Mouse (Mus musculus) layer of hippocampus, adult 9-10 months (tissue): ENCODE measurements around the gene Slc26a9.
A peak's percentile ranks its signal among the peaks of the same experiment; 100 is the strongest.

Source experiments
- DNase-seq: peaks from one replicate; pipeline ENCODE4 v3.0.0; 2022; ENCODE audit warnings: low spot score

Gene Slc26a9

DNA sequence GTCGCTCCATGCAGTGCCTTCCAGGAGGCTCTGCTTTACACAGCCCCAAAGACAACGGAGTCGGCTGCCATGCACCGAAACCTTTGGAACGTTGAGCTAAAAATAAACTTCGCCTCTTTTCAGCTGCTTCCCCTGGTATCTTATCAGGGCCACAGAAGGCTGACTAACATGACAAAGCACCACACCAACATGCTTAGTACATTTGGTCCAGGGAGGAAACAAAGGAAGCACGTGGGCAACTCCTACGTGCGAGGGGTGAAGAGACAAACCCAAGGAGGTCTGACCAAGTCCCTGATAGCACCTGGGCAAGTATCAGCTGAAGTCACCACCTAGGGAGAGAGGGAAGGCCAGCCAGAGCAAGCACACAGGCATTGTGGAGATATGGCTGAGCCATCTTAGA is 7.3 kb upstream of the Slc26a9 start:
- no peak for DNase-seq

DNA sequence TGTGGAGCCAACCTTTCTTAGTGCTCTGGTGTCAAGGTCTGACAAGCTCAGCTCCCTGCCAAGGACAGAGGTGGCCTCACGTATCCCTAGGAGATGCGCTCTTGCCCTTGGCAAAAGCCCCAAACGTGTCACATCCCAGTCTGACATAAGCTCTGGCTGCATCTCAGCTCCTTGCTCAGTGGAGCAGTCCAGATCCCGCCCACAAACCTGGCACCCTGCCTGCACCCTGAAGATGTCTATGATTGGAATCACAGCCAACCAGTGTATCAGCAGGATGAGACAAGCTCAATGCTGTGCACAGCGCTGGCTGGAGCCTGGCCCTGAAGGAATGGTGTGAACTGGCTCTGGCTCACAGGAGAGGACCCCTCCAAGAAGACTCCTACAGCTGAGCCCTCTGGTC is 6.6 kb upstream of the Slc26a9 start:
- DNase-seq: peak; percentile 69

DNA sequence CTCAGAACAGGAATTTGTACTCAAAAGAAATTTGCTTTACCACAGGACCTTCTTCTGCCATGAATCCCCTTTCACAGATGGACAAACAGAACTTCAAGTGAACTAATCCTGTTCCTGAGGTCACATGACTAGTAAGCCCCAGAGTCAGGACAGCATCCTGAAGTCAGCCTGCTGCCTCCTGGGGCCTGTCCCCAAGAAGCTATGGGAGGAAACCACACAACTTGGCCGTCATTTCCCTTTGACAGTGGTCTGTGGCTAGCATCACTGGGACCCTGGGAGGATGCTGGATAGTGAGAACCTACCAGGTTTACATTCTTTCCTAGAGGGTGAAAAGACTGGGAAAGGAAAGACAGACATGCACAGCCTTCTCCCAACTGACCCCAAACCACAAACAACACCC is 5.1 kb upstream of the Slc26a9 start:
- DNase-seq: no peak

DNA sequence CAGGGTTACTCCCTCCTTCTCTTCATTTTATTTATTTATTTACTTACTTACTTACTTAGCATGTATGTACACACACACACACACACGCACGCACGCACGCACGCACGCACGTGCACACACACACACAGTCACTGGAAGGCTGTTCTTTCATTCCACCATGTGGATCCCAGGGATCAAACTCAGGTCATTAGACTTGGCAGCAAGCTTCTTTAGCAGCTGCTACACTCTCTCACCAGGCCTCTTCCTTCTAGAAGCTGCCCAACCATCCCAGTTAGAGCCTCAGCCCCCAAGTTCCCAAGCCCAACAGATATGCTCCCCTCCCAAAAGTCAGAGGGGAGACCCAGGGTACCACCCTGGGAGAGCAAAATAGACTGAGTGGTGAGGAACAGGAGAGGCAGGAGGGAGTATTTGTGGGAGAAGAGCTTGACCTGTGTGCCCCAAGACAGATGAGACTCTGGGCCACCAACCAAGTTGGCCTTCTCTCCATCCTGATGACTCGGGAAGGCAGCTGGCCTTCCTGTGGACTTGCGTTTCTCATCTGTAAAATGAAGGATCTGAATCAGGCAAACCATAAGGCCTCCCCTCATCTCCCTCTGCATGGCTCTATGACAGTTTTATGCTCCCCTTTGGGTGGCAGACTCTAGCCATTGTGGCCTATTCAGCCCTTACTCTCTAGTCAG is 4.2 kb upstream of the Slc26a9 start:
- DNase-seq: no peak

GRCm38 (mm10) chr1:131745391-131745790 is 1.6 kb downstream of the Slc26a9 start:
- no peak for DNase-seq

GRCm38 (mm10) chr1:131747761-131748160 is 3.9 kb downstream of the Slc26a9 start:
- no peak for DNase-seq

DNA sequence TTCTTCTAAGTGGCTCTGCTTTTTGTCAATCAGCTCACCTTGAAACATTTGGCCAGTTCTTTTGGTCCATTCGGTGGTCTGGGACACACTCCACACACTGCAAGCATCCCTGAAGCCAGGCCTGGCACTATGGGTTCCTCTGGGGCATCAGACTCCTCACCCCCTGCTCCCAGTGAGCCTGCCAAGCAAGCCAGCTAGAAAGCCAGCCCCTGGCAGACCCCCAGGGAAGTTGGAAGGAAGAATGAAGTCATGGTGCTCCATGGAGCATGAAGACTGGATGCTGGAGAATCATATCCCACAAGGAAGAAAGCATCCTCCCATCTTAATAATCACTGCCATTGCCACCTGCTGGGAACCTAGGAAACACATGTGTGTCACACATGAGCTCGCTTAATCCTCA is 4.8 kb downstream of the Slc26a9 start:
- no peak for DNase-seq

- DNase-seq: no peak
These were observed 6.1 kb downstream of the Slc26a9 start for GRCm38 (mm10) chr1:131749706-131750545.

DNA sequence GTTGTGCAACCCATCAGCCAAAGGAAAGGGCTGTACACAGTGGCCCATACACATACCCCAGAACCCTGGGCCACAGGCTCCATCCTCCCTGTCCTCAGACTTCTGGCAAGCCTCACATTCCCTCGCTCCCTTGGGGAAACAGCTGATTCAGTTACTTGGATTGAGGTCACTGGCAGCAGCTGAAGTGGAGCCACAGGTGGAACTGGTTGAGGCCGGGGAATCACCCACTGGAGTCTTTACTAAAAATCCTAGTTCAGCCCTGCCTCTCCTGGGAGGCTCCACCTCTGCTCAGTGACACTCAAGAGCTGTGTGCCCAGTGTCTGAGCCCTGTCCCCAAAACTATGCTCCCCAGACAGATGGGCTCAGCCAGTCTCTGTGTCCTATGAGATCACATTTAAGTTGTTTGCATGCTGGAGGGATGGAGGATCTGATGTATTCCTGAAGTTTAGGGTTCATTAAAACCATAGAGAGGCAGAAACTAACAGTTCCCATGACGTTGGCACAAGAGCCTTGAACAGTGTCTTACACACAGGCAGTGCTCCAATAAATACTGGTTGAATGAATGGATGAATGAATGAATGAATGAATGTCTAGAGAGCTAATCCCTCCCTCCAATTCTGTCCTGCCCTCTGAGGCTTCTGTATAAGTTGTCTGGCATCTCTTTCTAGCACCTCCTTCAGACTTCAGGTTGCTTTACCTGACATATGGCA is 7.5 kb downstream of the Slc26a9 start:
- no peak for DNase-seq

- DNase-seq: no peak
These were observed 8.1 kb downstream of the Slc26a9 start for GRCm38 (mm10) chr1:131751891-131752311.

DNA sequence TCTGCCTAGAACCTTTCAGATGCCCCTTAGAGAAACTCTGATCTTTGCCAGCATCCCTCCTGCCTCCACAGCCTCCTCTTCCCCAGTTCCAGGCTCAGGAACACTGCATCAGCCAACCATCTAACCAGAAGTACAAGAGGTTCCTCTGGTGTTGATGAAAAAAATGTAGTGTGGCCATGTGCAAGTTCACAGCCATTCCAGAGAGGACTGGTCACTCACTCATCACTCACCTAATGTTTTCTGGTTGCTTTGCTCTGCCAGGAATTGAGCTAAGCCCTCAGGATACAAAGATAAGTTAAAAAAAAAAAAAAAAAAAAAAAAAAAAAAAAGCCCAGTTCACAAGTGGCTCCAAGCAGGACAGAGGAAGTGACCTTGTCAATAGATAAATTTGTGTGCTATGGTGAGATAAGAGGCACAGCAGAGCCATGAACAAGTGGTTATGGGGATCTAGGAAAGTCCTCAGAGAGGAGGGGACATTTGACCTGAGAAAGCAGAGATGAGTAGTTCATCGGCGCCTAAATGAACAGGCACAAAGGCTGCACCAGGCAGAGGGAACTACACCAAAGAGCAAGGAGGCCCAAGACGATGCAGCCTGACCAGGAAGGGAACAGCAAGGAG is 10.5 kb downstream of the Slc26a9 start:
- DNase-seq: no peak

- DNase-seq: no peak
These were observed 11.1 kb downstream of the Slc26a9 start for GRCm38 (mm10) chr1:131754916-131755315.

DNA sequence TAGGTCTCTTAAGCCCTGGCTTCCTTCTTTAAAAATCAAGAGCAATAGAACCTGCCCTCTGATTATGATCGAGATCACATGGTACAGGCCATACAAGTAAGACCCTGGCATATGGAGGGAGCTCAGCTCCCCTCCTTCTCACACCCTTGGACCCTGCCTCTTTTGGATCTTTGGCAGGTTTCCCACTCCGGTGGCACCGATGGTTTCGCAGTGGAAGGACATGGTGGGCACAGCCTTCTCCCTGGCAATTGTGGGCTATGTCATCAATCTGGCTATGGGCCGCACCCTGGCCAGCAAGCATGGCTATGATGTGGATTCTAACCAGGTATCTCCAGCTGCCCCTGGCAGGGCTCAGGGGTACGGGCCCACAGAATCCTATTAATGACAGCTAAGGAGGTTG is 13.4 kb downstream of the Slc26a9 start:
- no peak for DNase-seq

DNA sequence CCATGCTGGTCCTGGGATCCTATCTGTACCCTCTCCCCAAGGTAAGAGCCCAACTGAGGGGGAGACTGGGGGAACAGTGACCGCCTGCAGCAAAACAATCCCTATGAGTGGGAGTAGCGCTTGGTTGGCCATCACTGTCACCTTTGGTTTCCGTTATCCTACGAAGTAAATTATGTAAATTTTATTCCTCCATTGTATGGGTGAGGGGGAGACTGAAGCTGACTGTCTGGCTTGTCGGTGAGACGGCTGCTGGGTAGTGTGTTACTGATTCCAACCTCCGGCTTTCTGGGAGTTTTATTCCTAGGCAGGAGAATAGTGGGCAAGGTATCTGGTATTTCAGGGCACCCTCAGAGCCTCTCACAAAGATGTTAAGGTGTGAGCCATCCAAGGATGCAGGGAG is 15.0 kb downstream of the Slc26a9 start:
- no peak for DNase-seq

- DNase-seq: no peak
These were observed 16.0 kb downstream of the Slc26a9 start for GRCm38 (mm10) chr1:131759667-131760427.

DNA sequence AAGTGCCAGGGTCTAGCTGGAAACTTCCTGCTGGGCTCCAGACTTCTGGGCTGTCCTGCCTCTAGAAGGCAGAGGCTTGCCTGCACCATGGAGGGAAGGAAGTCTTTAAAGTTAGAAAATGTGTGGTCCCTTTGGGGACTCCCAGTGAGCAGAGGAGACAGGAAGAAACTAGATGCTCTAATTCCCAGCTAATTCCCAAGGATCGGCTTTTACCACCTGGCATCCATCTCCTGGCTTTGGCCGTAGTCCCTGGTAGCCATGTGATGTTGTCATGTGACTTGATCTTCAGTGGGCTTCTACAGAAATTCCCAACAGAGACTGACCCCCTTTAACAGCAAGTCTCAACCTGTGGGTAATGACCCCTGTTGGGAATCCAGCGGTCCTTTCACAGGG is 16.6 kb downstream of the Slc26a9 start:
- no peak for DNase-seq

DNA sequence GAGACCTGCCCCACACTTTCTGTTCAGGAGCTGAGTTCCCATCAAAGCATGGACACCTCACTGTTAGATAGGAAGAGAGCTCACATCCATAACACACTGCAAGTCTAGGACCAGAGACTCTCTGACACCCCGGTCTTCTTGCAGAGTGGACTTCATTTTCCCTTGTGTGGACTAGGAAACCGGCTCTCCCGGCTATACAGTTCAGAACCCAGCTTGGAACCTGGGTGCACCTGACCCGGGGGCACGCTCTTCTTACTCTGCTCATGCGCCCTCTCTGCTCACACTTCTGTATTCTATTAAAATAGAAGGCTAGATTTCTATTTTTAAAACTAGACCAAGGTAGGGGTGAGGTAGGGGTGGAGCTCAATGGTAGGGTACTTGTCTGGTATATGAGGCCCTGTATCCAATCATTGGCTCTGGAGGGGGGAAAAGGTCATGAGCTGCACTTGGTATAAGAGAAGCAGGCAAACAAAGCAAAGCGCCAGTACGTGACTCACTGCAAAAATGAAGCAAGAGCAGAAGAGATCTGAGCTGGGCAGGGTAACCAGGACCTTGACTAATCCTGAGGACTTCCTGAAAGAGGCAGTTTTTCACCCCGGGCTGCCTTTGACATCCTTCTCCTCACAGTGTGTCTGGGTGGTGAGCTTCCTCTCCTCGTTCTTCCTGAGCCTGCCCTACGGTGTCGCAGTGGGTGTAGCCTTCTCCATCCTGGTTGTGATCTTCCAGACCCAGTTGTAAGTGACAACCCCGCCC is 17.4 kb downstream of the Slc26a9 start:
- DNase-seq: no peak

GRCm38 (mm10) chr1:131763683-131764082 is 19.9 kb downstream of the Slc26a9 start:
- no peak for DNase-seq

DNA sequence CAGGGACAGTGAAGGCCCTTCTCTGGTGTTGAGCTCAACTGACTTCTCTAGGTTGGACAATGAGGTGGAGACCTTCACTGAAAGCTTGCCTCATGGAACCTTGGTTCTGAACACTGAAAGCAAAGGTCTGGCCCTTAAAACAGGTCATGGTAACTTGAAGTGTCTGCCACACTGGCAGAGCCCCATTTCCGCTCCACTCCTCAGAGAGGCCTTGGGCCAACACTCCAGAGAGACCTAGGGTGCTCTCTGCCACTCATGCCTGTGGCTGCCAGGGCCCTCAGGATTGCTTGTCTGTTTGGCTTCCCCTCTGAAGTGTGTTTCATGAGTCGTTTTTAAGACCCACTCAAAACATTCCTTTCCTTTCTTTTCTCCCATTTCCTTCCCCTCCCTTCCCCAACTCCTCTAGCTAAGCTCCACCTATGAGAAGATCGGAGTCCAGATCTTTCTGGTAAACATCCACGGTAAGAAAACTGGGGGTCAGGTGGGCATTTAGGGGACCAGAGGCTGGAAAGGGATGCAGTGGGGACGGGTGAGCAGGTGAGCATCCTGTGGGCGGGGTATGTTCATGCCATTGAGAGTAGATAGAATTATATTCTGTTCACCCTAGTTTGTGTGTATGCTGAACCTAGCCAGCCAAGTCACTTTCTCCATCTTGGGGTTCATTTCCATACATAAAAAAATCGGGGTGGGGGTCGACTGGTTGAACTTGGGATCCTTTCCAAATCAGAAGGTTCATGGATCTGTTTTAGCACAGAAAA is 20.9 kb downstream of the Slc26a9 start:
- DNase-seq: no peak

DNA sequence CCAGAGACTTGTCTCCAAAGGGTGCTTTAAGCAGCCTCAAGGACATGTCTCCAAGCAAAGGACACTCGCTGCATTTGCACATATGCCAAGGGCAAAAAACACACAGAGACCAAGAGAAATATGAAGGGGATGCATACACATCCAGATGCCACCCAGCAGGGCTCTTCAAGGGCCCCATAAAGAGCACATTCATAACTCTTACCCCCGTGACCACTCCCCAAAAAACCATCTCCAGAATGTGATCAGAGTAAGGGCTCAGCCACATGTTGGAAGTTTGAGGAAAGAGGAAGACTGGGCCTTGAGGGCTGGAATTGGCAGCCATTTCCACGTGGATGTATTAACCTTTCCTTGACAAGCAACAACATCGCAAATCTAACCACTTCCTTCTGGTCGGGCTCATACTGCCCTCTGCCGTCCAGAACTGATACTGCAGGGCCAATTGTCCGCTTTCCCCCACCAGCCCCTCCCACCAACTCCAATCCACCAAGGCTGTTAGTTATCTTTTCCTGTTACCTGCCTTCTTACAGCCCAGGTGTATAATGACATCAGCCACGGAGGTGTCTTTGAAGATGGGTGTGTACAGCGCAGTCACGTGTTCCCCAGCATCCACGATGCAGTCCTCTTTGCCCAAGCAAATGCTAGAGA is 21.7 kb downstream of the Slc26a9 start:
- peak; percentile 77 for DNase-seq
